Mouse (Mus musculus): ENCODE results near the gene Trp53.

Trp53 gene

GRCm38 (mm10) chr11:69560896-69561854 is 19.0 kb upstream of the Trp53 start:
- DNase-seq (ENCODE audit: low read depth, low spot score) = no peak

DNA sequence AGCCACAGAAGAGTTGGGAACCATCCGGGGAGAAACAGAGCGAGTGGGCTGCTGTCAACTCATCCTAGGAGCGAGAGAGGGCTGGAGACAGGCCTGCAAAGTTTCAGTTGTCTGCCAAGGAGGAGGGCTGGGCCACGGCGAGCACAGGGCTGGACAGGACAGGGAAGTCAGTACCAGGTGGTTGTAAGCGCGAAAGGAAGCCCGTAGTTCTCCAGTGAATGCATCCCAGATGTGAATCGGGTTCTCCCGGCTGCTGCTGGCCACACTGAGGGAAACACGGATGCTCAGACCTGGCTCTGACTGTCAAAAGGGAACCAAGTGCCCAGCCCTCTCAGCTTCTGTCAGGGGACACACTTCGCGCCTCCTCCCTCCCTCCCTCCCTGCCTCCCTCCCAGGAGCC is 16.8 kb upstream of the Trp53 start:
- DNase-seq (ENCODE audit: low read depth, low spot score) = no peak

DNA sequence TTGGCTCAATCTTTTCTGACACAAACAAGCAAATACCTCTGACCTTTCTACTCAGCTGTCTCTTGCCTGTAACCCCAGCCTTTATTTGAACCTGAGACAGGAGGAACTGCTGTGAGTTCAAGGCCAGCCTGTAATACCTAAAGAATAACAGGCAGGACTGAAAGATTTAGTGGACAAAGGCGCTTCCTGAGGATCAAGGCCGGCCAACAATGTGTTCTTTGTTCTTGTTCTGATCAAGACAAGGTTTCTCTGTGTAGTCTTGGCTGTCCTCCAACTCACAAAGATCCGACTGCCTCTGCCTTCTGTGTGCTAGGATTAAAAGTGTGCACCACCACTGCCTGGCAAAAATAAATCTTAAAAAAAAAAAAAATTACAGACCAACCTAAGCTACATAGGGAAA is 15.8 kb upstream of the Trp53 start:
- no peak for DNase-seq (ENCODE audit: low read depth, low spot score)

DNA sequence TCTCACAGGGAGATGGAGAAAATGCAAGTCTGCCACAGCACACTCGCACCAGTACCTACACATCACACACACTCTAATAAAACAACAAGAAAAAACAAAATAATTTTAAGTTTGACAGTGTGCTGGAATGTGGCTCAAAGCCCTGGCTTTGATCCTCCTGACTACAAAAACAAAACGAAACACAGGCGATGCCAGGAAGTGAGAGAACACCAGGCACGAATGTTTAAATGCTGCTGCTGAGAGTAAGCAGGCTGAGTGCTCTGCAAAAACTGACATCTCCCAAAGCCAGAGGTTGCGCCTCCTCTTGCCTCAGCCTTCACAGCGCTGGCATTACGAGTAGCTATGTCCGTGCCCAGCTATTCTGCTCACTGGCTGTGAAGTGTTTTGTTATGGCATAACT is 15.0 kb upstream of the Trp53 start:
- no peak for DNase-seq (ENCODE audit: low read depth, low spot score)

DNA sequence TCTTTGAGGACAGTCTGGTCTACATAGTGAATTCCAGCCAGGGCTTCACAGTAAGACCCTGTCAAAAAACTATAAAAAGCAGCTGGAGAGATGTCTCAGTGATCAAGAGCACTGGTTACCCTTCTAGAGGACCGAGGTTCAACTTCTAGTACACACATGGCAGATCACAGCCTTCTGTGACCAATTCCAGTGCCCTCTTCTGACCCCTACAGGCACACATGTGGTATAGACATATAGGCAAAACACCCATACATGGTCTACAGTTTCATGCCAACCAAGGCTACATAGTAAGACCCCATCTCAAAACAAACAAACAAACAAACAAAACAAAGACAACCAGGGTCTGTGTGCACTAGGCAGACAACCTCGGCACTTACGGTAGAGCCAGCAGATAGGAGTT is 4.9 kb upstream of the Trp53 start:
- no peak for DNase-seq (ENCODE audit: low read depth, low spot score)

DNA sequence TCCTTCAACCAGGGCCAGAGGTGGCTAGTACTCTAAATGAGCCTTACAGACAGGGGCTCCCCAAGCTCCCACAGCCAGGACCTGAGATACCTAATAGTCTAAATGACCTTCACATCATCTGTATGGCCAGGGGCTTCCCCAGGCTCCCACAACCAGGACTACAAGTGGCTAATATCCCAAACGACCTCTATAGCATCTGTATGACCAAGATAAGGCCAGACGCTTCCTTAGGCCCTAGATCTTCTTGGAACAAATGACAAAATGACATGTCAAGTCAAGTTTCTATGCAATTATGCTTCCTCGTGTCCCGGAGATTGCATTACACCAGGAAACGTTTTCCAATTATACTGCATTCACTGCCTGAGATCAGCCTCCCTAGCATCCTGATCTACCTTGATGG is 3.9 kb upstream of the Trp53 start:
- no peak for DNase-seq (ENCODE audit: low read depth, low spot score)

- DNase-seq (ENCODE audit: low read depth, low spot score) = no peak
Measured at GRCm38 (mm10) chr11:69578301-69578700, 1.9 kb upstream of the Trp53 start.

GRCm38 (mm10) chr11:69579128-69580017 is 786 bp upstream of the Trp53 start:
- peak; percentile 97 for DNase-seq (ENCODE audit: low read depth, low spot score)

DNA sequence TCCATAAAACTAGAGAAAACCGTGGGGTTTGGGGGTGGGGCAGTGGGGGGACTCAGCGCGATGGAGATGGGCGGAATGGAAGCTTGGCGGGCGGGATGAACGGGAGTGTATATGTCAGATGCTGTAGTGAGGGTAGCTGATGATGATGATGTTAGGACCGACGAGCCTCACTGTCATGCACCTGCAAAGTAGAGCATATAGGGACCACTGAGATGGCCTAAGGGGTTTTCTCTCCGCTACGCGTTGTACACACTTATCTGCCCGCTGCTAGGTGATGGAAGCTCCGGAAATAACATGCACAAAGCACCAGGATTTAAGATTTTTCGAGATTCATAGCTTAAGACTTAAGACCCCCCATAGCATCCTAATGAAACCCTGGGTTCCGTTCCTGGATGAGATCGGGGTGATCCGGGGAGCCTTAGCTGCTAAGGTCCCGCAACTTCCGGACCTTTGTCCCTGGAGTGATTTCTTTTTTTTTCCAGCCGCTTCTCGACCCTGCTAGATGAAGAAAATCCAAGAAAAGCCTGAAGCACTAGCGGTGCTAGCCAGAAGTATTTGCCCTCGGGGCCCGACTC is 500 bp downstream of the Trp53 start:
- DNase-seq (ENCODE audit: low read depth, low spot score) = no peak

DNA sequence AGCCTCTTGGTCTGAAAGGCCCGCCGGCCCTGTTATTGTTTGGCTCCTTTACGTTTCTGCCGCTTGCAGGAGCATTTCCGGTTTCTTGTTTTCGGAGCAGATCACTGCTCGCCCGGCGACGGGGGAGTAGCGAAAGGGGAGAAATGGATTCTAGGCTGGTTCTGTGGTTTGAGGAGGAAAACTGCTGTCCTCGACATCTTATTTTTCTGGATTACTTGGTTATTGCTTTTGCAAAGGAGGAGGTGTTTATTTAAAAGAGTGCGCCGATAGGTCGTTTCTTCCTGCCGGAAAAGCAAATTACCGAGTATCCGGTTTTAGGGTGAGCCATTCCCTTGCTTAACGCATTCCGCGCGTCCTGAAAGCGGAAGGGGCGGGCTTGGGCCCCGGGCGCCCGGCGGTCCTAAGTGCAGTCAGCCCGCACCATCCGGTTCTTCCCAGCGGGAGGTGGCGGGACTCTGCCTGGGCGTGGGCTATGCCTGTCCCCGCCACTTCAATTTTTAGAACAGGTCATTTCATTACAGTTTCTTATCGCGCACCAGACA is 1.1 kb downstream of the Trp53 start:
- DNase-seq (ENCODE audit: low read depth, low spot score) = peak; percentile 88

- no peak for DNase-seq (ENCODE audit: low read depth, low spot score)
Measured at GRCm38 (mm10) chr11:69581814-69582213, 1.7 kb downstream of the Trp53 start.

- DNase-seq (ENCODE audit: low read depth, low spot score) = no peak
Measured at GRCm38 (mm10) chr11:69582230-69582805, 2.2 kb downstream of the Trp53 start.

DNA sequence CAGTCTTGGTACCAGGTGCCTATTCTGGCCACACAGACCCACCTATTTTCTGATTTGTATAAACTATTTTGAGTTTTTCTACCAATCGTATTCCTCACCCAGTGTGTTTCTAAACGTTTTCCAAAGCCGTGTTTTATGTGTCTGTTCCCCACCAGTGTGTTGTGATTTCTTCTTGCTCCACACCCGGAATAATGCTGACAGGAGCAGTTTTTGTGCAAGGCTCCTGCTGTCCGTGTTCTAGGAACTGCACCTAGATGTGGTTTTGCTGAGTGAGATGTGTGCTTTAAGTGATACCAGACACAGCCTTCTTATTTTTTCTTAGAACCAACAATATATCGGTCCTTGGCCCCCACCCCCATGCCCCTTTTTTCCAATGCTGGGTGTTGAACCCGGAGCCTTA is 3.8 kb downstream of the Trp53 start:
- no peak for DNase-seq (ENCODE audit: low read depth, low spot score)

GRCm38 (mm10) chr11:69584937-69585336 is 4.8 kb downstream of the Trp53 start:
- no peak for DNase-seq (ENCODE audit: low read depth, low spot score)

DNA sequence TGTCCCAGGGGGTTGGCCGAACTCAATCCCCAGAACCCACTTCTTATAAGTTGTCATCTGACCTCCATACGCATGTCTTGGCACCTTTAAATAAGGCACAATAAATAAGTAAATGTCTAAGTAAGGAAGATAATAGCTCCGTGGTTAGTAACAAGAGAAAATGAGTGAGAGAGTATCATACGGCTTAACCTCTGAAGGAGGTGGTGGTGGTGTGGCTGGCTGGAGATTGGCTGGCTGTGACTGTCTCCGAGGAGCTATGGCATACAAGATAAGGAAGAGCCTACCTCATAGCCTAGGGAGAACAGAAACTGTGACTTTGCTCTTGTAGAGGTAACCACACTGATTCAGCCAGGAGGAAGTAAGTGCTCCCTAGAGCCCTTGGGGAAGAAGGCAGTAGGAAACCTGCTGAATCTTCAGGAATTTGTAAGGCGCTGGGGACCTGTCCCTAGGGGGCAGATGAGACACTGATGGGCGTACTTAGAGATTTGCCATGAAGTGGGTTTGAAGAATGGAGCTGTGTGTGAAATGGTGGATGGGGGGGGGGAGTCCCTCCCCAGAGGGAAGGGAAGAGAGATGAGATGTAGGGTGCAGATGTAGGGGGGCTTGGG is 5.7 kb downstream of the Trp53 start:
- no peak for DNase-seq (ENCODE audit: low read depth, low spot score)

- no peak for DNase-seq (ENCODE audit: low read depth, low spot score)
Measured at GRCm38 (mm10) chr11:69589207-69589834, 9.2 kb downstream of the Trp53 start.

DNA sequence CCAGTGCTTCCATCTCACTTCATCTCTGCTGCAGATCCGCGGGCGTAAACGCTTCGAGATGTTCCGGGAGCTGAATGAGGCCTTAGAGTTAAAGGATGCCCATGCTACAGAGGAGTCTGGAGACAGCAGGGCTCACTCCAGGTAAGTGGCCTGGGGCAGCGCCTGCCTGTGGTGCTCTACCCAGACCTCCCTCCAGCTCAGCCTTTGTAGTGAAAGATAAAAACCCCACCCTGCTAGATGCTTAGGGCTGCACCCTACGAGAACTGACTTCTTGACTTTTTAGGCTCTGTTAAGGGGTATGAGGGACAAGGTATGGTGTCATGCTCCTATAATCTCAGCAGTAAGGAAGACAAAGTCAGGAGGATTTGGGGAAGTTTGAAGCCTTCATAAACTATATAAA is 10.5 kb downstream of the Trp53 start:
- DNase-seq (ENCODE audit: low read depth, low spot score) = no peak

GRCm38 (mm10) chr11:69591424-69591823 is 11.3 kb downstream of the Trp53 start:
- DNase-seq (ENCODE audit: low read depth, low spot score) = no peak

DNA sequence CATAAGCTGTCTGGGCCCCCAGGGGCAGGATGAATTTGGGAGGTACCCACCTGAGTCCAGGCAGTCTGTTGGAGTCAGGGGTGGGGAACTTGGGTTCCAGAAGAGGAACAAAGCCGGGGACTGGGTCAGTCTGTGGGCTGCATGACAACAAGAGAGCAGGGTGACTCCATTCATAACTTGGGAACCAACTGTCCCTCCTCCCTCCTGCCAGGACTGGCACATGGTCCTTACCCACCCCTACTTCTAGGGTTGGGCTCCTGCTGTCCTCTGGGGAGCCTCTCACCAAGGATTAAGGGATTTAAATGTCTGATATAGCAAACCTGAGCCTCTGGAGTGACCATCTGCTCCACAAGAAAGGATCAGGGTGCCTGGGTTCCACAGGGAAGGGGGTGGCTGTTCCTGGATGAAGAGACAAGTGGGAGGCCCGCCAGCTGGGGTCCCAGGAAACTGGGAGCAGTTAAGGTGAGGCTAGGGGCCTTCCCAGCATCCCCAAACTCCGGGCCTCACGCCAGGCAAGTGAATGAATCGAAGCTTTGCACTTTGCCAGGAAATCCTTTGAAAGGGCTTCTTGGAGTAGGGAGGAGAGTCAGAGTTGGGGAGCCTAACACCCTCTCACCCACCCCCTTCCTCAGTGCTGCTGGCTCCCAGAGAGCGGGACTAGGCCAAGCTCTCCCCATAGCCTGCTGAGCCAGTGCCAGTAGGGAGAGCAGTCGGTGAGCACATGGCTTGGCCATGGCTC is 11.9 kb downstream of the Trp53 start:
- no peak for DNase-seq (ENCODE audit: low read depth, low spot score)

- no peak for DNase-seq (ENCODE audit: low read depth, low spot score)
Measured at GRCm38 (mm10) chr11:69592799-69593198, 12.6 kb downstream of the Trp53 start.

Data from embryo, embryonic 11.5 days (tissue).